Mouse (Mus musculus) left cerebral cortex, adult 2 months (tissue): ENCODE measurements around the gene Izumo1r. TPM values are rescaled to one million over a fixed set of nuclear protein-coding genes. Genes with fewer than 3 reads are reported as not detected.

Experiments used
- DNase-seq, 2 experiments: peaks; one replicate each; pipeline ENCODE4 v3.0.0; 2021 to 2022; ENCODE audit warnings: low spot score in 2 of 2, mixed read lengths in 1 of 2; ENCODE audit errors: extremely low spot score in 1 of 2
- H3K27ac ChIP-seq: fragments of 200-600 bp; 2 replicates; pipeline ENCODE4 v1.8.1; 2022
- H3K4me3 ChIP-seq: fragments of 200-600 bp; 2 replicates; pipeline ENCODE4 v1.8.1; 2022
- CTCF ChIP-seq: fragments of 200-600 bp; IDR thresholded peaks from 2 replicates; pipeline ENCODE4 v1.8.1; 2022; ENCODE audit warnings: antibody characterized with exemption, mild to moderate bottlenecking, moderate library complexity
- intact Hi-C: fragments of 180-260 bp; cut with DNase I; formaldehyde crosslinking; loops from one replicate; pipeline ENCODE4 v1.15.1; 2025
- total RNA-seq, 2 experiments: library from RNA; stranded (reverse); gene quantifications; 2 replicates each; pipeline ENCODE4 v1.2.3; 2021

The Izumo1r gene
- total RNA-seq, 2 experiments from 2014 or later = not detected

DNA sequence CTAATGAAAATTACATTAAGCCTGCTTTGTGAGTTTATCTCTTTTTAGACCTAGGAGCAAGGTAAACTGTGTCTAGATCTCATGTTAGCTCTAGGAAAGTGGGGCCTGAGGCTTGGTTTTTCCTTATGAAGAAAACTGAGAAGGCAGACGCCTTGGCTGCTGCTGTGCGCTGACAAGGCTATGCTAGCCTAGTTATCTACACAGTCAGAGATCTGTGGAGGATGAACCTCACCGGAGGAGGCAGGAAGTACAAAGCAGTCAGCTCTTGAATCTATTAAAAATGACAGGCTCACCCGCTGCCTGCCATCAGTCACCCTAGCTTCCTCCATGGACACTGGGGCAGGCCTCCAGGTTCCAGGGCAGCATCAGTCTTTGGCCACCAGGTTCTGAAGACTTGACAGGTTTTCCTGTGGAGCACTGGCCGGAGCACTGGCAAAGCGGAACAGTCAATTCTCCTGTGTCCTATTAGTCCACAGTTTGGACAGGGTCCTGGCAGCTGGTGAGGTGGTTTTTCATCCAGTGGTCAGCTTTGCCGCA lies 45.5 kb downstream of the Izumo1r start:
- no peak for DNase-seq
- Histone ChIP-seq H3K27ac (no peak overlapping the region), H3K4me3 (no peak overlapping the region)
- intact Hi-C loops = no loop called here
- TF ChIP-seq CTCF = no peak

DNA sequence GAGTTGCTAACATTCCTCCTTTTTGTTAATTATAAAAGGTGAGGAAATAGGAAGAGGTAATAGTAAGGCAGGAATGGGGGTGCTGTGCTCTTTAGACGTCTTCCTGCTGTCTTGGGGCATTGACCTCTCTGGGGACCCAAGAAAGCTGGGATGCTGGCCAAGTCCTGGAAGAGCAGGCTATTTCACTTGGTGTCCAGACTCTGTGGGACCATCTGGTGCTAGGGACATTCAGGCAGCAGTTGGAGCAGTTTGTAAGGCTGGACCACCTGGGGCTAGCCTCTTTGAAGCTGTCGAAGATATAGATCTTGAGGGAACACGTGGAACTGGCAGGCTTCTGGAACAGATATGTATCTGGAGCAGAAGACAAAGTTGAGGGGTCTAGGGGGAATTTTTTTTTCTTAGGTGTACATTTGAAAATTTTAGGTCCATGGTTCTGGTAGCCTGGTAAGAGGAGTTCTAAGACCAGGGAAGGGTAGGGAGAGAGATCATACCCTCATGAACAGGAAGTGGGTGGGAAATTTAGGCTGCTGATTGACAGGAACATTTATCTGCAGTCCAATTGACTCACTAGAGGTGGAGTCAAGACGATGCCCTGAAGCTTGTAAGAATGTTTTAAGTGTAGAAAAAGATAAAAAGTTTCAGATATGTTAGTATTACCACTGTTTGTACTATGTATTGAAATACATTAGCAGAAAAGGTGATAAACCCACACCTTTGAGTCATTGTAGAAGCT lies 46.7 kb downstream of the Izumo1r start:
- Histone ChIP-seq H3K4me3 (no peak overlapping the region), H3K27ac (no peak overlapping the region)
- no peak for TF ChIP-seq CTCF
- DNase-seq = no peak
- intact Hi-C loops = no loop called here

DNA sequence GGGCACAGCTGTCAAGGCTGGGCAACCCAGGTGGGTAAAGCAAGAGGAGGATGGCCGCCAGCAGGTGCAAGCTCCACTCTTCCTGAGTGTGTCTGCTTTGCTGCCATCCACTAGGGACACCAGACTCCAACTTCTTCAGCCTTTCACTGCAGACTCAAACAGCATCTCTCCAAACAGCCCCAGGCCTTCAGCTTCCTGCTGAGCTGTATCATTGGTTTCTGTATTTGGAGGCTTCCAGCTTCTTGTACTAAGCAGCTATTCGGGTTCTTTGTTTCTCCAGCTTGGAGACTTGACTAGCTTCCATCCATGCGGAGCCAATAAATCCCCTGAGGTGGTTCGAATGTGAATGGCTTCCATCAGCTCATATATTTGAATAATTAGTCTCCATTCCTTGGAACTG lies 49.2 kb downstream of the Izumo1r start:
- no peak overlapping the region for H3K27ac ChIP-seq
- intact Hi-C loops = no loop called here
- H3K4me3 ChIP-seq = no peak overlapping the region
- no peak for TF ChIP-seq CTCF
- no peak for DNase-seq

DNA sequence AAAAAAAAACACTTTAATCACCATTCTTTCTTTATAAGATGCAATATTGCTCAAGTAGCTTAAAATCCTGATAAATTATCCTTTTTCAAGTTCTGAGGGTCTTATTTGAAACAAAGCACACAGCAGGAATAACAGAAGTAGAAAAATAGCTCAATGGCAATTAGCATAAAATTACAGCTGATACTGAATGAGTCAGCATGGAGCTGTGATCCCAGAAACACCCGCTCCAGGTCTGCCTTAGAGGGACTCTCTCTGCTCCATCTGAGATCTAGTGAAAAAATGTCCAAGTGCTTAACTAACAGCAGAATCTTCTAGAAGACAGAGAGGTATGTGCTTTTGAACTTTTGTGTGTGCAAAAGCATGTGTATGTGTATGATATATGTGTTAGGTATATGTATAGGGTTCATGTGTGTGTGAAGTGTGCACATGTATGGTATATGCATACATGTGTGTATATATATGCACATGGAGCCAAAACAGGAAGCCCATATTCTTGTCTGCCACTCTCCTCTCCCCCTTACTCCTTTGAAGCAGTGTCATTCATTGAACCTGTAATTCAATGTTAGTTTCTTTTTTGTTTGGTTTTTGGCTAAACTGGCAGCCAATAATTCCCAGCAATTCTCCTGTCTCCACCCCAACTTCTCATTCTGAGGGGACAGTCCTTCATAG lies 55.3 kb downstream of the Izumo1r start:
- Histone ChIP-seq H3K4me3 (no peak overlapping the region), H3K27ac (no peak overlapping the region)
- no peak for DNase-seq
- TF ChIP-seq CTCF = no peak
- intact Hi-C loops = loop anchor here (5.0 kb wide), 1 partner anchor 169 kb away; no protein-coding TSS in a partner anchor

DNA sequence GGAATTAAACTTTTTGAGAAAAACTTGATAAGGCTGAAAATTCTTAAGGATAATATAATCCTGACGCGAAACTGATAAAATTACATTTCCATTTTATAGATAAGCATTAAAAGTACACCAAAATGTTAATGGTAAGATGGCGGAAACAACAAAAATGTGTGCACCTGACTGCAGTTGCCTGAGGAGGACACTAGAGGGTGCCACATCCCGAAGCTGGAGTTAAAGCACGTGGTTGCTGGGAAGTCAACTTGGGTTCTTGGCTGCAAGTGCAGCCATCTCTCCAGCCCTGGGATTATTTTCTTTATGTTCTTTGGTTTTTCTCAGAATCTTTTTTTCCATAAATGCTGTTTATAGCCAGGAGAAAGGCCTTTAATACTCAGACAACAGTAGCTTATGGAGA lies 57.3 kb downstream of the Izumo1r start:
- DNase-seq = no peak
- peak; percentile 54 for TF ChIP-seq CTCF
- Histone ChIP-seq H3K27ac (no peak overlapping the region), H3K4me3 (no peak overlapping the region)
- intact Hi-C loops = loop anchor here (5.0 kb wide), 1 partner anchor 171 kb away; no protein-coding TSS in a partner anchor

DNA sequence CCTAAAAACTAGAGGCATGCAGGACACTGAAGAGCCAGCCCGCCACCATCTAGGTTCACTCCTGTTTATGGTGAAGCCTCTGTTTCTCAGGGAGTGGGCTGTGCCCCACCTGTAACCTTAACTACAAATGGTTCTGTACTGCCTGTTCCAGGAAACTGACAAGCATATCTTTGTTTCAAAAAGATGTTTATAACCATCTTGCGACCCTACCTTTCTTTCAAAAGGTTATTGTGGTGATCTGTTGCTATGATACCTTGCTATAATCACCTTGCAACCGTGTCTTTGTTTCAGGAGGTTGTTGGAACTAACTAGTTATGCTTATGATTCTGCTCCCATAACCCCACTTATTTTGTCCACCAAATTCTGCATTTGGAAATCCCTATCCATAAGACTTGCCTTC lies 59.8 kb downstream of the Izumo1r start:
- no peak overlapping the region for H3K27ac ChIP-seq
- no peak for TF ChIP-seq CTCF
- intact Hi-C loops = no loop called here
- H3K4me3 ChIP-seq = no peak overlapping the region
- DNase-seq = no peak

DNA sequence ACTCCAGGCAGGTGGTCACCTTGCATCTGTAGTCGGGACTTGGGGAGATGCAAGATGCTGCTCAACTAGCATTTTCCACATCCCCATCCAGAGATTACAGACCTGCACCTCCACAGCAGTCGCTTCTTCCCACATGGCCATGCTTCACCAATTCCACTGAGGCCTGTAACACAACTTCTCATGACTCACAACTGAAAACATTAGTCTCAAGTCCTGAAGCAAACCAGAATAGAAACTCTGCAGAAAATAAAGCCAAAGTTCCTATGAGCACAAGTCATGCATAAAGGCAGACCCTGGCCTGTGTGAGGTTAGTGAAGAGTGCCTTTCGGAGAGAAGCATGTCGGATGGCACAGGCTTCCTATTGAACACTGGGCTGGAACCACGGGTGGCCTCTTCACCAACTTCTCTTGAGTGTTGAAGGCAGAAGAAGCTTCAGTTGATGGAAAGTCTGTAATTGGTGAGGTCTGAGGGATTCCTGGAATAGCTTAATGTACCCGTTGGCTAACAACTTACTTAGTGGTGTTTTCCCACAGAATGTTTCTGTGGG lies 60.4 kb downstream of the Izumo1r start:
- intact Hi-C loops = no loop called here
- Histone ChIP-seq H3K27ac (no peak overlapping the region), H3K4me3 (no peak overlapping the region)
- no peak for DNase-seq
- TF ChIP-seq CTCF = no peak

DNA sequence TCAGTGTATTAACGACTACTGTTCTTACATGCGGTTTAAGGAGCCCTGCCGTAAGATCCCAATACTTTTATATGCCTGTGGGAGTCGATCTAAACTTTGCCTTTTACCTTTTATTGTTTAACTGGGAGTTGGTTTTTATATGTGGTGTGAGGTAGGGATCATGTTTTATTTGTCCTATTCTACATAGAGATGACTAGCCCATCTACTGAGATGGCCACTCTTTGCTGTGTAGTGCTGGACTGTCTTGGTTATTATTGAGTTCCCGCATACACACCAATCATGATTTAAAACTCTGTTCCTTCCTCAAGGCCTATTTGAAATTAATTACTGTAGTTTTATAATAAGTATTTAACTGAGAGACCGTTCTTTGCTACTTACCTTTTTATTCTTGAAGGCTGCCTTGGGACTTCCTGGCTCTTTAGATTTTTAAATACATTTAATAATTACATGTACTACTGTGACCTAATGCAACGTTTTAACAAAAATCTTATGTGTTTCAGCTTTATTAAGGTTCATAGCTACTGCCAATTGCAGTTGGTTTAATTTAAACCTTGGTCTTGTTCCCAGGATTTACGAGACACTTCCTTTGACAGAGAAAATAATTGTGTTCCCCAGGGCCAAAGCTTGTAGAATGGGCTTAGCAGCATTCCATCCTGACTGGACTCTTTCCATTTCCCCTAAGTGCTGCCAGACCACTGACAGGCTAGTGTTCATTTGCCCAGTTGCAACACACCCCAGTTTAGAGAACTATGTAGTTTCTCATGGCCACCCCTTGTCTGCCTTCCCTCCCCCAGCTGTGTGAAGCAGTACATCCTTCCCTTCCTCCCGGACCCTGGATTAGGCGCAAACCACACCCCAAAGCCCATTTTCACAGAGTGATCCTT lies 61.6 kb downstream of the Izumo1r start:
- no peak overlapping the region for H3K27ac ChIP-seq
- no peak for DNase-seq
- H3K4me3 ChIP-seq = no peak overlapping the region
- intact Hi-C loops = no loop called here
- TF ChIP-seq CTCF = no peak

DNA sequence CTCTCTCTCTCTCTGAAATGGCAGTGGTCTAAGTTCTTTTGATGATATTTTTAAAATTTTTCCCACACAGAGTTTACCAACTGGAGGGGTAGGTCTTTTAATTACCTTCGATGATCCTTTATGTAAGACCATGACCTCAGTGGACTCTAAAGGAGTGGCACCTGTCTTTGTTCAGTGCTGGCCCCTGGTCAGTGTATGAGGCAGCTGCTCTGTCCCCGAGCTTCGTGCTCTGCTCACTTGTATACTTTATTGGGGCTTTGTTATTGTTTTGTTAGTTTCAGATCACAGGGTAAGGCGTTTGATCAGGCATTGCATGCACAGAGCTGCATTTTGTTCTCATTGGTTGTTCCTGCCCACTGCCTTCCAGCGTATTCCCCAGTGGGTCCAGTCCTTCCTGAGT lies 63.8 kb downstream of the Izumo1r start:
- intact Hi-C loops = no loop called here
- DNase-seq = no peak
- no peak for TF ChIP-seq CTCF
- Histone ChIP-seq H3K4me3 (no peak overlapping the region), H3K27ac (no peak overlapping the region)

DNA sequence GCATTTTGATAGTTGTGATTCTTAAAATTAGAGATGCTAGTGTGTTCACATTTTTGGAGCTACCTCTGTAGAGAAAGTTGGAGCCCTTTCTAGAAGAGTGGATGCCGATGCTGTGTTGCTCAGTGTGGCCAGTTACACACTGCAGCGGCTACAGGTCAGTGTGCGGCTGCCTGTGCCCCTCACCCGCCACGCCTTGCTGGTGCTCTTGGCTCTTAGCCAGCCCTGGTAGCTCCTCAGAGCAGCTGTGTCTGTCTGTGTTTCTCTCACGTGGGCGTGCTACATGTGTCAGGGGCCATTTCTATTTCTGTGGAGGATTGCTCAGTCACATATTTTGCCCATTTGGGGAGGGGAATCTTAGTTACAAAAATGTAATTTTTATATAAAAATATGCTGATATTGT lies 64.2 kb downstream of the Izumo1r start:
- no peak overlapping the region for H3K27ac ChIP-seq
- intact Hi-C loops = no loop called here
- H3K4me3 ChIP-seq = no peak overlapping the region
- no peak for DNase-seq
- no peak for TF ChIP-seq CTCF

Other genes with a start within 250 kb of the Izumo1r start
- not detected for gene Piwil4, start 163.2 kb downstream of the Izumo1r start, total RNA-seq
- gene Fut4, start 151.6 kb downstream of the Izumo1r start, total RNA-seq = under 1 TPM; 0.09 to 0.19 TPM
- gene 1700012B09Rik, start 132.9 kb downstream of the Izumo1r start, total RNA-seq = not detected
- 10 to 100 TPM; 14.1 to 16.1 TPM for gene Mre11a, start 119.3 kb downstream of the Izumo1r start, total RNA-seq
- 10 to 100 TPM; 12.0 to 14.2 TPM for gene Ankrd49, start 119.1 kb downstream of the Izumo1r start, total RNA-seq
- 10 to 100 TPM; 20.0 to 23.6 TPM for gene Gpr83, start 43.7 kb downstream of the Izumo1r start, total RNA-seq
- gene Panx1, start 141.5 kb upstream of the Izumo1r start, total RNA-seq = 10 to 100 TPM; 33.6 to 36.1 TPM
- gene Hephl1, start 208.2 kb upstream of the Izumo1r start, total RNA-seq = not detected